Mouse (Mus musculus) heart, embryonic 11.5 days (tissue): ENCODE data around the gene Thumpd3. TPM values are rescaled to one million over a fixed set of nuclear protein-coding genes. Genes with fewer than 3 reads are reported as not detected.
A peak's percentile ranks its signal among the peaks of the same experiment; 100 is the strongest.

ENCODE experiments used
- ATAC-seq: fragments of 200-750 bp; cut with Nextera tagmentation; replicated peaks from 2 replicates; pipeline ENCODE4 v1.8.0; 2017; ENCODE audit warnings: moderate library complexity; ENCODE audit not compliant: insufficient number of reproducible peaks, low FRiP score, low TSS enrichment
- H3K27ac ChIP-seq: fragments of 300-500 bp; sonication (generic); 2 replicates; pipeline ENCODE4 v1.5.1; 2014; ENCODE audit warnings: mild to moderate bottlenecking, low read depth, low read length
- H3K27me3 ChIP-seq: fragments of 300-500 bp; sonication (generic); 2 replicates; pipeline ENCODE4 v1.6.1; 2014; ENCODE audit warnings: mild to moderate bottlenecking, low read length, mixed read lengths; ENCODE audit not compliant: control insufficient read depth, insufficient read depth
- H3K36me3 ChIP-seq: fragments of 300-500 bp; sonication (generic); 2 replicates; pipeline ENCODE4 v1.6.1; 2014; ENCODE audit warnings: mild to moderate bottlenecking, low read length, moderate library complexity, mixed read lengths; ENCODE audit not compliant: control insufficient read depth, insufficient read depth
- H3K4me1 ChIP-seq: fragments of 300-500 bp; sonication (generic); 2 replicates; pipeline ENCODE4 v1.6.1; 2014; ENCODE audit warnings: low read length; ENCODE audit not compliant: control insufficient read depth, insufficient read depth
- H3K4me2 ChIP-seq: fragments of 300-500 bp; sonication (generic); 2 replicates; pipeline ENCODE4 v1.6.1; 2014; ENCODE audit warnings: mild to moderate bottlenecking, moderate library complexity
- H3K4me3 ChIP-seq: fragments of 300-500 bp; sonication (generic); 2 replicates; pipeline ENCODE4 v1.5.1; 2014; ENCODE audit warnings: low read depth, low read length
- H3K9ac ChIP-seq: fragments of 300-500 bp; sonication (generic); 2 replicates; pipeline ENCODE4 v1.6.1; 2014; ENCODE audit warnings: mild to moderate bottlenecking, low read depth, low read length, moderate library complexity
- H3K9me3 ChIP-seq: fragments of 300-500 bp; sonication (generic); replicated peaks from 2 replicates; pipeline ENCODE4 v1.6.1; 2016; ENCODE audit warnings: low read length; ENCODE audit not compliant: control insufficient read depth
- WGBS: fragments of 180-500 bp; shearing (Covaris S2); extraction: QIAGEN DNeasy Blood & Tissue Kit; methylation state at CpG from one replicate; pipeline ENCODE4 v1.1.7; 2014; ENCODE audit not compliant: insufficient replicate concordance; 5-methylcytosine and 5-hydroxymethylcytosine counted together
- polyA plus RNA-seq: library from polyadenylated mRNA; unstranded; fragments of >200 nt; fragmentation: Nextera tagmentation; extraction: Ambion mirVana; gene quantifications from 2 replicates; pipeline ENCODE4 v1.2.1, GENCODE M21; 2014

Gene Thumpd3
- polyA plus RNA-seq, 1 experiment from 2014 or later: 41.0 TPM

- H3K27ac ChIP-seq: peak overlapping the region; percentile 48; the same call in 1 of the 2 replicates
- 0% methylated on average over 3 of the region's 3 CpGs for WGBS
Observed at GRCm38 (mm10) chr6:113079492-113079891, 33.5 kb downstream of the Thumpd3 start.

GRCm38 (mm10) chr6:113082229-113082628 is 36.2 kb downstream of the Thumpd3 start:
- no peak for ATAC-seq
- Histone ChIP-seq H3K9ac (no peak overlapping the region), H3K4me1 (peaks cover 22% of the 10 kb centered on the region), H3K4me3 (peak overlapping the region; percentile 14; the same call in 1 of the 2 replicates), H3K9me3 (no peaks in the 10 kb centered on the region), H3K27ac (no peak overlapping the region; the same call in 1 of the 2 replicates), H3K4me2 (peak overlapping the region; percentile 58), H3K36me3 (no peaks in the 10 kb centered on the region), H3K27me3 (no peaks in the 10 kb centered on the region)
- WGBS: 15% methylated on average over 6 of the region's 6 CpGs

More at GRCm38 (mm10) chr6:113079492-113079891, 33.5 kb downstream of the Thumpd3 start:
- no peaks in the 10 kb centered on the region for H3K27me3 ChIP-seq
- H3K36me3 ChIP-seq: no peaks in the 10 kb centered on the region
- H3K4me3 ChIP-seq: peak overlapping the region; percentile 74
- no peaks in the 10 kb centered on the region for H3K9me3 ChIP-seq
- H3K4me1 ChIP-seq: peaks cover 23% of the 10 kb centered on the region
- H3K9ac ChIP-seq: peak overlapping the region; percentile 34
- H3K4me2 ChIP-seq: peak overlapping the region; percentile 90
- ATAC-seq: no peak

- no peaks in the 10 kb centered on the region for H3K27me3 ChIP-seq
- WGBS: 70% methylated on average over 4 of the region's 4 CpGs
- H3K9ac ChIP-seq: no peak overlapping the region
- H3K4me2 ChIP-seq: no peak overlapping the region
- H3K4me3 ChIP-seq: no peak overlapping the region
- no peaks in the 10 kb centered on the region for H3K36me3 ChIP-seq
- H3K9me3 ChIP-seq: no peaks in the 10 kb centered on the region
- no peak overlapping the region for H3K27ac ChIP-seq
- H3K4me1 ChIP-seq: peaks cover 21% of the 10 kb centered on the region
- no peak for ATAC-seq
Observed at GRCm38 (mm10) chr6:113084590-113084989, 38.6 kb downstream of the Thumpd3 start.

GRCm38 (mm10) chr6:113093206-113093605 is 47.2 kb downstream of the Thumpd3 start:
- H3K9ac ChIP-seq: no peak overlapping the region
- H3K4me2 ChIP-seq: no peak overlapping the region
- ATAC-seq: no peak
- WGBS: 86% methylated on average over 3 of the region's 3 CpGs
- 0 out of 2 replicates have a peak, but pooled peaks cover 2% of the 10 kb centered on the region for H3K4me1 ChIP-seq
- H3K27ac ChIP-seq: no peak overlapping the region
- H3K27me3 ChIP-seq: no peaks in the 10 kb centered on the region
- H3K9me3 ChIP-seq: no peaks in the 10 kb centered on the region
- no peak overlapping the region for H3K4me3 ChIP-seq
- no peaks in the 10 kb centered on the region for H3K36me3 ChIP-seq

GRCm38 (mm10) chr6:113095547-113095946 is 49.5 kb downstream of the Thumpd3 start:
- WGBS: 100% methylated on average over 1 of the region's 1 CpGs
- no peaks in the 10 kb centered on the region for H3K36me3 ChIP-seq
- no peak overlapping the region for H3K9ac ChIP-seq
- no peak overlapping the region for H3K27ac ChIP-seq
- H3K4me1 ChIP-seq: peaks cover 8% of the 10 kb centered on the region
- no peaks in the 10 kb centered on the region for H3K9me3 ChIP-seq
- H3K27me3 ChIP-seq: no peaks in the 10 kb centered on the region
- no peak overlapping the region for H3K4me2 ChIP-seq
- no peak overlapping the region for H3K4me3 ChIP-seq
- no peak for ATAC-seq

GRCm38 (mm10) chr6:113097662-113098061 is 51.6 kb downstream of the Thumpd3 start:
- H3K4me1 ChIP-seq: peaks cover 8% of the 10 kb centered on the region
- WGBS: 79% methylated on average over 5 of the region's 5 CpGs
- ATAC-seq: no peak
- no peak overlapping the region for H3K27ac ChIP-seq
- H3K4me3 ChIP-seq: no peak overlapping the region
- H3K36me3 ChIP-seq: no peaks in the 10 kb centered on the region
- no peak overlapping the region for H3K9ac ChIP-seq
- no peaks in the 10 kb centered on the region for H3K9me3 ChIP-seq
- no peak overlapping the region for H3K4me2 ChIP-seq
- H3K27me3 ChIP-seq: no peaks in the 10 kb centered on the region

- no peak; the same call in 1 of the 2 replicates for ATAC-seq
- WGBS: 36% methylated on average over 5 of the region's 5 CpGs
- Histone ChIP-seq H3K4me3 (no peak overlapping the region), H3K4me1 (peaks cover 8% of the 10 kb centered on the region), H3K9me3 (no peaks in the 10 kb centered on the region), H3K36me3 (no peaks in the 10 kb centered on the region), H3K27me3 (no peaks in the 10 kb centered on the region), H3K4me2 (no peak overlapping the region), H3K9ac (no peak overlapping the region), H3K27ac (peak overlapping the region; percentile 68)
Observed at GRCm38 (mm10) chr6:113099640-113100289, 53.7 kb downstream of the Thumpd3 start.

- H3K36me3 ChIP-seq: no peaks in the 10 kb centered on the region
- H3K4me2 ChIP-seq: no peak overlapping the region
- H3K27ac ChIP-seq: no peak overlapping the region
- no peaks in the 10 kb centered on the region for H3K27me3 ChIP-seq
- H3K4me1 ChIP-seq: peaks cover 6% of the 10 kb centered on the region
- H3K4me3 ChIP-seq: no peak overlapping the region
- no peak overlapping the region for H3K9ac ChIP-seq
- WGBS: 91% methylated on average over 4 of the region's 4 CpGs
- ATAC-seq: no peak
- H3K9me3 ChIP-seq: no peaks in the 10 kb centered on the region
Observed at GRCm38 (mm10) chr6:113102541-113102940, 56.5 kb downstream of the Thumpd3 start.

GRCm38 (mm10) chr6:113103765-113104164 is 57.7 kb downstream of the Thumpd3 start:
- no peak for ATAC-seq
- H3K4me3 ChIP-seq: no peak overlapping the region
- H3K27me3 ChIP-seq: no peaks in the 10 kb centered on the region
- H3K27ac ChIP-seq: no peak overlapping the region
- no peaks in the 10 kb centered on the region for H3K36me3 ChIP-seq
- H3K9ac ChIP-seq: no peak overlapping the region
- H3K9me3 ChIP-seq: no peaks in the 10 kb centered on the region
- H3K4me2 ChIP-seq: no peak overlapping the region
- H3K4me1 ChIP-seq: peaks cover 6% of the 10 kb centered on the region
